Mouse (Mus musculus) hematopoietic stem cell, adult 5-6 weeks (primary cell): Measurements from ENCODE around the gene Syt2. TPM values are rescaled to one million over a fixed set of nuclear protein-coding genes. Genes with fewer than 3 reads are reported as not detected.

Experiments
- ATAC-seq, 2 experiments: fragments of 125-278 bp in 1 of 2; replicated peaks in 1 of 2; 2 replicates each; pipeline ENCODE4 v1.8.0; 2016 to 2017; ENCODE audit warnings: inconsistent platforms in 2 of 2, mild to moderate bottlenecking in 2 of 2, moderate number of reproducible peaks in 2 of 2, low read depth in 1 of 2, moderate TSS enrichment in 1 of 2; ENCODE audit not compliant: low FRiP score in 2 of 2, poor library complexity in 2 of 2, severe bottlenecking in 2 of 2, insufficient read depth in 1 of 2, low TSS enrichment in 1 of 2
- total RNA-seq: library from RNA; stranded (forward); fragments of 172-1452, 232-1000 nt; gene quantifications from 2 replicates; pipeline ENCODE4 v1.2.3, GENCODE M21; 2017

Gene Syt2
- total RNA-seq, 1 experiment from 2014 or later = not detected

GRCm38 (mm10) chr1:134697073-134697472 is 50.6 kb downstream of the Syt2 start:
- ATAC-seq = no peak

DNA sequence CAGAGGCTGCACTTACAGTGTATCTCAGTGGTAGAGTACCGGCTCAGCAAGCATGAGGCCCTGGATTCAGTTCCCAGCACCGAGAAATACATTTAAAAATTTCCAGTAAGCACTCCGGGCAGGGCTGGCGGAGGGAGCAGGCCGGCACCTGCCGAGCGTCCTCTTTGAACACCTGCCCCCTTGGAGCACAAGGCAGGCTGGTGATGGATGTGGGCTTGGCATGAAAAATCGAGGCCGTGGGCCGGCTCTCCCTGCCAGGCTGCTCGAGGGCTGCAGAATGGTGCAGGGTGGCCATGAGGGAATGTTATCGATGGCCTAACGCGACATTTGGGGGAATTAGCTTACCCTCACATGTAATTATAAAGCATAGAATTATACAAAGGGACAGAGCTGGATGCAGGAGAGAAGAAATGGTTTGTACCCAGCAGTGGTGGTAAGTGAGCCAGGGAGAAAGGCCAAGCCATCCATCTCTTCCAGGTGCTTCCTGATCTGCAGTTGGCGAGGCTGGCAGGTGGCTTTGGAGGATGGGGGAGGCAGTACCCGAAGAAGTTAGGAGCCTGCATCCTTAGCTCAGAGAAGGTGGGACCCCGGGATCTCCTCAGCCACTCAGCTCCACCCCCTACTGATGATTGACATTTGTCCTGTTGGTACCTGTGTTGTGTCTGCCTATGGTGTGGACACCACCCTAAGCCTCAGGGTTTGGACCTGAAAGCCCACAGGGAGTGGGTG is 51.2 kb downstream of the Syt2 start:
- no peak for ATAC-seq

DNA sequence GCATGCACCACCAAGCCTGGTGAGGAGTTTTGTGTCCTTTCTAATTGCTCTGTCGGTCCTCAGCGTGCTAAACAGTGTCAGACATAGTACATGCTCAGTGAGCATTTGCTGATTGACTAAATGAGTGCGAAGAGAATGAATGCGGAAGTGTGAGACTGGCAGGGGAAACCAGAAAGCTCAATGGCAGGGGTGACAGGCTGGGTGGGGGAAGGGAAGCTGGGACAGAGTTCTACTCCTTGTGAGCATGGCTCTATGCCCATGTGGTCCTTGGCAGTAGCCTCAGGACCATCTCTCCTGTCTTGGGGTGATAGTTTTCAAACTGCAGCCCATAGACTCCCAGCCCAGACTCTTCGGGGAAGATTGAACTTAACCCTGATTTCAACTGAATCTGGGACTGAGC is 52.0 kb downstream of the Syt2 start:
- no peak for ATAC-seq

GRCm38 (mm10) chr1:134699390-134699789 is 52.9 kb downstream of the Syt2 start:
- no peak for ATAC-seq

- ATAC-seq = no peak
Measured at GRCm38 (mm10) chr1:134700151-134700550, 53.7 kb downstream of the Syt2 start.

GRCm38 (mm10) chr1:134700634-134701033 is 54.2 kb downstream of the Syt2 start:
- ATAC-seq = no peak

GRCm38 (mm10) chr1:134701191-134701590 is 54.7 kb downstream of the Syt2 start:
- ATAC-seq = no peak

DNA sequence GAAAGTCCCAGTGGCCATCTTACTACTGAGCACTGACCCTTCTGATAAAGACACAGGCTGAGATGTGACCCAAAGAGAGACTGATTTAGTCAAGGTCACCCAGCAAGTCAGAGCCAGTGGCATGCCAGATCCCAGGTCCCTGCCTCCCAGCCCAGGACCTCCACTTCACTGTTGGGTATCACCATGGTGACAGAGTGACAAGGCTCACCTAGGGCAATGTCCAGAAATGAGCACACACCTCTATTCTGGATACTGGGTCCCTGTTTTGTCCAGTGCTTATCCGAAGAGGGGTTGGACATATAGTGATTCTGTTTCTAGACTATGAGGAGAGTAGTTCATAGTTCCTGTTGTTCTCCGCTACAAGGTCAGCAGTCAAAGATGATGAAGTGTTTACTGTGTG is 56.8 kb downstream of the Syt2 start:
- ATAC-seq = no peak

DNA sequence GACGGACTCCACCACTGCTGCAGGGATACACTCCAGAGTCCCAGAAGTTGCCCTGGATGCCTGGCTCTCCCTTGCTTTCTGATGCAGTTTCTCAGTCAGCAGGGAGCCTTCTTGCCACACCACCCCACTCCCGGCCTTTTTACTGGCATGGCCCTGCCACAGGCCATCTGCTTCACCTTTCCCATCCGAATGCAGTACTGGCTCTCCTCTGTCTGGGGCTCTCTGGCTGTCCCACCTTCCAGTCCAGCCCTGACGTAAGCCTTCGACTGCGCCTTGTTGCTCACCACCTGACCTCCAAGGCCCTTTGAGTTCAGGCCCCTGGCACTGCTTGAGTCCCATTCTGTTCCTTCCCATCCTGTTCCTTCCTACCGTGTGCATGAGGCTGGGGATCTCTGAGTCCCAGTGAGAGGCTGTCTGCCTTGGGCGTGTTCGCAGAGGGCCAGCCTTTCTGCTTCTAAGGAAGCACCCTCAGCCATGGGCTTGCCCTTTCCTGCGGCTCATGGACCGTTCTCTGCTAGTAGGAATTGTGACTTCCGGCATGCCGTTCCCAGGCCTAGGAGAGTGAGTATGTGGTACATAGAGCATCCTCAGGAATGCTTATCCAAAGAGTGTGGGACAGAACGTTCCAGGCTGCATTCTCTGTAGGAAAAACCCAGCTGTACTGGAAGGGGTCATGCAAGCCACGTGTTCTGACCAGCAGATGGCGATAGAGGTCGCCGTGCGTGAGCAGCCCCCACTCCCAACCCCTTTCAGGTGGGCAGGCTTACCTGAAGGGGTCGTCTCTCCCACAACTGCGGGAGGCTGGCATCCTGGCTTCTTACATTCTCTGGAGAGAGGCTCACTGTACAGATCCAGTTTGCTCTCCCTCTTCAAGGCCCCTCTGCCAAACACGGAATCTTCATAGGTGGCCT is 58.2 kb downstream of the Syt2 start:
- 0 out of 4 replicates have a peak, but pooled peaks of 1 of the 2 experiments have one; percentile 44 for ATAC-seq

DNA sequence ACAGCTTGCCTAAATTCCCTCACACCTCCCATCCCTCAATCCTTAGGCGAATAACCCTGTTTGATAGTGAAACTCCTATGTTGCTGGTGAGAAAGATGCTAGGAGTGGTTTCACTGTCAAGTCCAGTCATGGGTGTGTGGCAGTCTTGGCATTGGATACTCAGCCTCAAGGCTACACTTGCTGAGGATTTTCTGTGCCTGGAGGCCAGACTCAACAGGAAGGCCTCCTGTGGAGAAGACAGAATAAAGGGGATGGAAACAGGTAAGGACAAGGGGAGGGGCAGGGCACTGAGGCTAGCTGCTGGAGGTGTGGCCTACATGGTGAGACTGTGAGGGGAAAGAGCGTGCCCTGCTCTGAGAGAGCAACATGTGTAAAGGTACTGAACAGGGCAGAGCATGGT is 60.1 kb downstream of the Syt2 start:
- no peak for ATAC-seq

DNA sequence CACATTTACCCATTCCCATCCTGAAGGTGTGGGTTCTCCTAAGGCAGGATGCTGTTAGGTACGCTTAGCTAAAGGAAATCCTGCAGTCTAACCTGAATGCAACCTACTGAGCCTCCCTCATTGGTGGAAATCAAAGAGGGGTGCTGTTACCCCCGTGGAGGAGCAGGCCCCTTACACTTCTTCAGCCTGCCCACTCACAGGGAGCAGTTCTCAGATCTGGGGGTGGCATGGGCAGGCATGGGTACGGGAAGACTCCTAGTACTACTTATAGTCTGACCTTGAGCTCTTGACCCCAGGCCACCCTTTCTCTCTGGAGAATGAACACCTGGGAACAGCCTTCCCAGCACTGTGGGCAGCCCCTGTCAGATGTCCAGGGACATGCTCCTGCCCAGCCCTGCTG is 61.0 kb downstream of the Syt2 start:
- ATAC-seq = no peak

DNA sequence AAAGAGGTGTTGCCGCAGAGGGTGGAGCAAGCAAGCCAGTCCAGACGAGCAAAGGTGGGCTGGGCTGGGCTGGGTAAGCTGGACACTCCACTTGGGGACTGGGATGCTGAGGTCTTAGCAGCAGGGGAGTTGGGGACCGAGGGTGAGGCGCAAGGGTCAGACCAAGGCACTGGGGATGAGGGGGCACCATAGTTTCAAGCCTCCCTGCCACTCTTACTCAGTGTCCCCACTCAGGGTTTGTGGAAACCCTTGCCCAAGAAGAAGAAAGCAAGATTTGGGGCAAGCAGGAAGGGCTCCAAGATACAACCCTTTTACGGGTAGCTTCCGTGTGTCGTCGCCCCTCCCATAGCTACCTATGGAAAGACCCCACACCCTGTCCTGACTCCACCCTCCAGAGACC is 61.8 kb downstream of the Syt2 start:
- ATAC-seq = 0 out of 4 replicates have a peak, but pooled peaks of 1 of the 2 experiments have one; percentile 2

GRCm38 (mm10) chr1:134708801-134709385 is 62.4 kb downstream of the Syt2 start:
- peak; percentile 39 to 42 for ATAC-seq

DNA sequence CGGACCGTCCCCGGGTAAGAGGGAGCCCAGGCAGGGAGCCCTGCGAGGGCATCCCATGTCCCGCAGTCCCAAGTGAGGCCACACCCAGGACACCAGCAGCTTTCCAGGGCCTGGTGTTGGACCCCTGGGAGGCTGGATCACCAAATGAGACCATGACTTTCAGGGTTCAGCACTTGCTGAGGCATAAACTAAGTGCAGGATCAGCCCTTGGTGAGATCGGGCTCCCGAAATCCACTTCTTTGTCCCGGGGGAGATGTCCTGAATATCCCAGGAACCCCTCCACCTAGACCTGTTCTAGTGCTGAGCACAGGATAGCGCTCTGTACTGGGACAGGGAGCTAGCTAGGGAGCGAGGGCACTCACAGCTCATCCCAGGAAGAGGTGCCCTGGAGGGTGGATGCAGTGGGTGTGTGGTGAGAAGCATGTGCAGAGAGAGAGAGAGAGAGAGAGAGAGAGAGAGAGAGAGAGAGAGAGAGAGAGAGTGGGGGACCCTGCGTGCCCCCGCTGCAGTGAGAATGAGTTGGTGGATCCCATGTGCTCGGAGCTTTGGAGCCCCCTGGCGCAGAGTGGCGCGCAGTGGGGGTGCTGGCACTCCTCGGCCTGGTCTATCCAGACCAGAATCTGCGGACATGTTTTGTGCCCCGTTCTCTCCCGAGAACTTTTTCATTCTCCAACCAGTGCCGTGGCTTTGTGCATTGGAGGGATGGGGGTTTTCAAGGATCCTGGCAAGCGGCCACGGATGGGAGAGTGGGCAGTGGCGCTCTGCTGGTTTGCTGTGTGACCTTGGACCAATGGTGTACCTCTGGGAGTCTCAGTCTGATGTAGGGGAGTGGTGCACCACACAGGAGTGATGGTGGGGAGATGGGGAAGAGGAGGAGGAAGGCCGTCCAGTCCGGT is 63.2 kb downstream of the Syt2 start:
- no peak for ATAC-seq

DNA sequence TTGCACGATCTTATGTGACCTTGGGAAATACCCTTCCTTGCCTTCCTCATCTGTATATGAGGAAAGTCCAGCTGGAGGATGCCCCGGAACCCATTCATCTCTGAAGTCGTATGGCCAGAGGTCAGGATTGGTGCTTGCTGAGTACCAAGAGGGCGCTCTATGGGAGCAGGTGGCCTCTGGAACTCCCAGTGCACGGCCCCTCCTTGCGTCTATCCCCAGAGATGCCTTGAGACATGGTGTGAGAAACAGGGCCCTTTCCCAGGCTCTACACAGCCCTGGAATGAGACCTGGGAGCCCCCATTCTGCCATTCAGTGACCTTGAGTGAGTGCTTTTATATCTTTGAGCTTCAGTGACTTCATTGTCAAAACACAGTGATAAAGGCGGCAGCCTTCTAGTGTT is 64.6 kb downstream of the Syt2 start:
- ATAC-seq = no peak

DNA sequence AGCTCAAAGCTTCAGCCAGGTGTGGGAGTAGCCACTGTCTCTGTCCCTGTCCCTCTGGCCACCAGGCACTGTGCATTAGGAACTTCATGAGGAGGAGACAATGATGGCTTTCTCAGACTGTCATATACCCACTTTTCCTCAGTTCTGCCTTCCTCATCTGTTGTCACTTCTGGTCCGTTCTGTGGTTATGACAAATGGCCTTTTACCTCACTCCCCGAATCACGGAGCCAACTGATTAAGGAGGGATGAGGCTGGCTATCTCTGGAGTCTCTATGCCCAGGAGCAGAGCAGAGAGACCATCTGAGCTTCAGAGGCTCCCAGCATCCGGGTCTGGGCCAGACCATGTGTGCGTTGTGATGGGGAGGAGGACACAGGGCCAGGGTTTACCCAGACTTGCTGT is 65.2 kb downstream of the Syt2 start:
- no peak for ATAC-seq

DNA sequence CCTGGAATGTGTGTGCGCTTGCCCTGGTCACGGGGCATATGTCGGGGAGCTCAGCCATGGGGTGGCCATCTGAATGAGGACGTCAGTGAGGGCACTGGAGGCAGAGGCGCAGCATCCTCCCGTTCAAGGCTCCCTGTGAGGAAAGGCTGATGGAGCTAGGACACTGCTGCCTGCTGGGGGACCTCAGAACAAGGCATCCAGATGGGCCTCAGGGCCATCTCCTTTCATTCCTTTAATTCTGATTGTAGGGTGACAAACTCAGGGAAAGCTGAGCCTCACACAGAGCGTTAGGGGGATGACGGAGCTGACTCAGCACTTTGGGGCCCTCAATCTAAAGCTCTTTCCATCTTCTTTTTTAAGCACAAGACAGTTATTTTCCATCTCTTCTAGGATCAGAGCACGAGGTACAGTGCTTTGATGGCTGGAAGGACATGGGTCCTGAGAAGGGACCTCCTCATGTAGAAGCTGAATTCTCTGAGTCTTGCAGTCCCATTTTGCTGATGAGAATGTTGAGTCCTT is 66.4 kb downstream of the Syt2 start:
- ATAC-seq = no peak
